Mouse (Mus musculus): ENCODE data around the gene 0610040J01Rik.

The 0610040J01Rik gene

GRCm38 (mm10) chr5:63811819-63812508 is at the start of gene 0610040J01Rik:
0610040J01Rik (plus strand) TSS chr5:63812363.
- DNase-seq = peak; percentile 59

GRCm38 (mm10) chr5:63765886-63766285 is 46.3 kb upstream of the 0610040J01Rik start:
- DNase-seq = no peak

GRCm38 (mm10) chr5:63766715-63767114 is 45.4 kb upstream of the 0610040J01Rik start:
- DNase-seq = peak; percentile 65

- DNase-seq = no peak
Observed at GRCm38 (mm10) chr5:63767464-63767863, 44.7 kb upstream of the 0610040J01Rik start.

GRCm38 (mm10) chr5:63768220-63768619 is 43.9 kb upstream of the 0610040J01Rik start:
- no peak for DNase-seq

- DNase-seq = no peak
Observed at GRCm38 (mm10) chr5:63772971-63773370, 39.2 kb upstream of the 0610040J01Rik start.

- DNase-seq = no peak
Observed at GRCm38 (mm10) chr5:63773603-63774002, 38.6 kb upstream of the 0610040J01Rik start.

GRCm38 (mm10) chr5:63788156-63788826 is 23.9 kb upstream of the 0610040J01Rik start:
- no peak for DNase-seq

- DNase-seq = no peak
Observed at GRCm38 (mm10) chr5:63812509-63812865, 324 bp downstream of the 0610040J01Rik start.

- no peak for DNase-seq
Observed at GRCm38 (mm10) chr5:63816643-63817042, 4.5 kb downstream of the 0610040J01Rik start.

GRCm38 (mm10) chr5:63817270-63817669 is 5.1 kb downstream of the 0610040J01Rik start:
- no peak for DNase-seq

GRCm38 (mm10) chr5:63818975-63819374 is 6.8 kb downstream of the 0610040J01Rik start:
- DNase-seq = no peak

GRCm38 (mm10) chr5:63819519-63819918 is 7.4 kb downstream of the 0610040J01Rik start:
- no peak for DNase-seq

GRCm38 (mm10) chr5:63821176-63821575 is 9.0 kb downstream of the 0610040J01Rik start:
- DNase-seq = no peak

- no peak for DNase-seq
Observed at GRCm38 (mm10) chr5:63821860-63822259, 9.7 kb downstream of the 0610040J01Rik start.

- DNase-seq = no peak
Observed at GRCm38 (mm10) chr5:63823362-63824332, 11.5 kb downstream of the 0610040J01Rik start.

GRCm38 (mm10) chr5:63824599-63825350 is 12.6 kb downstream of the 0610040J01Rik start:
- DNase-seq = no peak

- DNase-seq = no peak
Observed at GRCm38 (mm10) chr5:63825881-63826280, 13.7 kb downstream of the 0610040J01Rik start.

GRCm38 (mm10) chr5:63827006-63827405 is 14.8 kb downstream of the 0610040J01Rik start:
- DNase-seq = no peak

- DNase-seq = no peak
Observed at GRCm38 (mm10) chr5:63827415-63828053, 15.4 kb downstream of the 0610040J01Rik start.

GRCm38 (mm10) chr5:63828380-63829185 is 16.4 kb downstream of the 0610040J01Rik start:
- DNase-seq = no peak

Data from right cerebral cortex, postnatal 14 days (tissue).